Mouse (Mus musculus): ENCODE results near the gene Scn5a. TPM values are rescaled to one million over a fixed set of nuclear protein-coding genes. Genes with fewer than 3 reads are reported as not detected.

Gene Scn5a
- total and polyA plus RNA-seq, 3 experiments: 0.06 to 0.63 (median 0.10) TPM

DNA sequence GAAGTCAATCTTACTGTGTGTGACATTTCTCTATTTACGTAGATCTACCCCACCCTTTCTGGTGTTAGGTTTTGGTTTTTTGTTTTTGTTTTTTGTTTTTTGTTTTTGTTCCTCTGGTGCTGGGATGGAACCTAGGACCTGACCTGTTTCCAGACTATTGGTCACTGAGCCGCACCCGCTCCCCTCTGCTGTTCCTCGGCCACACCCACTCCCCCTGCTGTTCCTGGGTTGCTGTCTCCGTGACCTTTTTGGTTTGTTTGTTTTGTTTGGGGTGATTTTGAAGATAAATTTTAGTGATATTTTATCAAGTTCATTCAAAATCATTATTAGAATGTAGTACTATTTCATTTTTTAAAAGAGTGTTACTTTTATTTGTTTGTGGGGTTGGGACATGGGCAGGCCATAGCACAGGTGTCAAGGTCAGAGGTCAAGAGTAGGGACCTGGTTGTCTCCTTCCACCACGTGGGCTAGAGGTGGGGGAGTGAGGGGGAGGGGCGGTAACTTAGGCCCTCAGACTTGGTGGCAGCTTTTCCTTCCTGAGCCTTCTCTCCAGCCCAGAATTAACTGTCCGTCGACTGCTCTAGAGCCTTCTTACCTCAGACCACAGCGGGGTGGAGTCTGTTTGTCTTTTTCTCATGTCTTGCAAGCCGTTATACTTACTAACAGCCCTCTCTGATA is 73.7 kb downstream of the Scn5a start:
- DNase-seq: no peak

DNA sequence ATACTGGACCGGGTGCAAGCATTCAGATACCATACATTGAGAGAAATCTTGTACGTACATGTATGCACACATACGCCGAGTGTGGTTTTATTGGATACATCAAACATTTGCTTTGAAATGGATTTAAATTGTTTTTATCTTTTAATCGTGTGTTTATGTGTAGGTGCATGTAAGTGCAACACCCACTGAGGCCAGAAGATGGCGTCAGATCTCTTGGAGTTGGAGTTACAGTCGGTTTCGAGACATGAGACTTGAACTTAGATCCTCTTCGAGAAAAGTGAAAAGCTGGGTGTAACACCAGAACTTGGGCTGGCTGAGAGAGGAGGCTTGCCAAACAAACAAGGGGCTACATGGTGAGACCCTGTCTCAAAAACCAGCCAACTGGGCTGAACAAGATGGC is 75.2 kb downstream of the Scn5a start:
- DNase-seq: no peak

- no peak for DNase-seq
These were observed 79.9 kb downstream of the Scn5a start for GRCm38 (mm10) chr9:119498885-119499284.

- DNase-seq: no peak
These were observed 80.6 kb downstream of the Scn5a start for GRCm38 (mm10) chr9:119498247-119498607.

- no peak for DNase-seq
These were observed 81.1 kb downstream of the Scn5a start for GRCm38 (mm10) chr9:119497546-119498246.

GRCm38 (mm10) chr9:119496960-119497359 is 81.9 kb downstream of the Scn5a start:
- DNase-seq: no peak

DNA sequence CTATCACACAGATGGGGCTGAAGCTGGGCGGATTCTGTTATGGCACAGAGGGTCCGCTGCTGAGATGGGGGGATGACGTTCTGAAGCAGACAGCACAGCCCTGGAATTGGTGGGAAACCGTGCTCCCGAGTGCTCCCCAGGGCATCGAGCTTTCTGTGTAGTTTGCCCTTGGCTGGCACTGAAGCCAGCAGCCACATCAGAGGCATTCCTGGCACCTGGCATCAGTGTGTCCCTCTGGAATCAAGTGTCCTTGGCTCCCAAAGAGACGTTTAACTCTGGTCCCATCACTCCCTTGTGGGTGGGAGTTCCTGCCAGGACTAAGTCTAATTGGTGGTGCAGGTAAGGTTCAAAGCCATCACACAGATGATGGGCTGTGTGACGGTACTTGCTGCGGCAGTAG is 82.5 kb downstream of the Scn5a start:
- DNase-seq: no peak

DNA sequence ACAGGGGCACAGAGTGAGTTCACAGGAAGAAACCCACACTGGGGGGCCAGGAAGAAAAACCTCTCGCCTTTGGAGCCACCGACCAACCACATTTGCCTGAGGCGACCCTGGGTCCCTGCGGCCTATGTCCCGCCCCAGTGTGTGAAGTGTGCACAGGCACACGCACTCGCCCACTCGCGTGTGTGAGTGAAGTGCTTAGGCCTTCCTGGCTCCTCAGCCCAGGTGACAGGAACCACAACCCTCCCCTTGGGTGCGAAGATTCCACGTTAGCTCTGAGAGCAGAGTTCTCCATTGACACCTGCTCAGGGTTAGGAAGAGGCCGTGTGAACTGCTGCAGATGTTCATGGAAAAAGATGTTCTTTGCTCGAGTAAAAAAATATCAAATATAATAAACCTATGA is 93.9 kb downstream of the Scn5a start:
- no peak for DNase-seq

- no peak for DNase-seq
These were observed 94.4 kb downstream of the Scn5a start for GRCm38 (mm10) chr9:119484420-119484819.

- DNase-seq: peak; percentile 38
These were observed 95.1 kb downstream of the Scn5a start for GRCm38 (mm10) chr9:119483554-119484353.

DNA sequence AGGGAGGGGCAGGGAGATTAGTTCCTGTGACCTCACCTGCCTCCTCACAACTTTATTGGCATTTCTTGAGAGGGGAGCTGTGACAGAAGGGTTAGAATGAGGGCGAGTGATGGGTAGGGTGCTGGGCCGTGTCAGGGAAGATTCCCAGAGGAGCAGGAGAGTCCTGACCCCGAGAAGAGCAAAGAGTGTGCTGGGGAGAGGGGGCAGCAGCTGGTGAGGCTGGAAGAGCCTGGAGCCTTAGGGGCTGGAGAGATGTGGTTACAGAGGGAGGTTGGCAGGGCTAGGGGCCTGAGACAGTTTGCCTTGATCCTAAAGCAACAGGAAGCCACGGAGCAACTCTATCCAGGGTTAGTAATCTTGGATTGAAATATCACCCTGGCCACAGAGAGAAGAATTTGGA is 97.2 kb downstream of the Scn5a start:
- no peak for DNase-seq

- peak; percentile 80 for DNase-seq
These were observed 99.5 kb downstream of the Scn5a start for GRCm38 (mm10) chr9:119479297-119479696.

GRCm38 (mm10) chr9:119478345-119478744 is 100.5 kb downstream of the Scn5a start:
- DNase-seq: no peak

- no peak for DNase-seq
These were observed 101.1 kb downstream of the Scn5a start for GRCm38 (mm10) chr9:119477754-119478153.

DNA sequence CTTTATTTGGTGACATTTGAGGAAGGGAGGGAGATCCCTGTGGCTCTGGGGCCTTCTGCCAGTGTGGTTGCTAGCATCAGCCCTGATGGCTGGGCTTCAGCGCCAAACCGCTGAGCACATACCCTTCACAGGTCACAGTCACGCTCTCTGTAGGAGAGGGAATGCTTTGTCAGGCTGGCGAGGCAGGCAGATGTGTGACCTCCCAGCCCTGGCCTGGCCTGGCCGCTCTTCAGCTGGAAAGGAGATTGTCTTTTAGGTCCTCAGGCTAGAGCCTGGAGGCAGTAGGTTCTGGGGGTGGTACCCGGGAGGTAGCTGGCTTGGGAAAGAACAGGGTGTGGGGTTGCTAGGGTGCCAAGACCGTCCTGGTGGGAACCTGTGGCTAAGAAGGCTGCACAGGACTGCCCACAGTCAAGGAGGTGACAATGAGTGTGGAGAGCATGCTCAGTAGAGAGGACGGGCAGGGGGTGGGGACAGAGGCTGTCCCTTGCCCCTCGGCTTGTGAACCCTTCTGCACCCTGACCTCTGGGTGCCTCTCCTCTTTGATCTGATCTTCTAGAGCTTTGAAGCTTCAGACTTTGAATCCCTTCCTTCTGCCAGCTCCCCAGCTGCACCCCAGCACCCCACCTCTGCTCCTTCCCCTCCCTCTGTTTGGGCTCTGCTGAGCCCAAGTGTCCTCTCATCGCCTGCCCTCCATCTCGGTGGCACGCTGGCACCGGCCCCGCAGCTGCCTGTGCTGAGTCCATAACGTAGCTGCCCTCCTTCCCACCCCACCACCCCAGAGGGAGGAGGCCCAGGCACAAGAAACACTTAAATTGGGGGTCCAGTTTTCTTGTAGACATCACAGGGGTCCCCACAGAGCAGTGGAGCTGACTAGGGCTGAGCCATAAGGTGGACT is 103.9 kb downstream of the Scn5a start:
- DNase-seq: no peak

GRCm38 (mm10) chr9:119473608-119474164 is 105.1 kb downstream of the Scn5a start:
- no peak for DNase-seq

GRCm38 (mm10) chr9:119473011-119473410 is 105.8 kb downstream of the Scn5a start:
- DNase-seq: peak; percentile 20

DNA sequence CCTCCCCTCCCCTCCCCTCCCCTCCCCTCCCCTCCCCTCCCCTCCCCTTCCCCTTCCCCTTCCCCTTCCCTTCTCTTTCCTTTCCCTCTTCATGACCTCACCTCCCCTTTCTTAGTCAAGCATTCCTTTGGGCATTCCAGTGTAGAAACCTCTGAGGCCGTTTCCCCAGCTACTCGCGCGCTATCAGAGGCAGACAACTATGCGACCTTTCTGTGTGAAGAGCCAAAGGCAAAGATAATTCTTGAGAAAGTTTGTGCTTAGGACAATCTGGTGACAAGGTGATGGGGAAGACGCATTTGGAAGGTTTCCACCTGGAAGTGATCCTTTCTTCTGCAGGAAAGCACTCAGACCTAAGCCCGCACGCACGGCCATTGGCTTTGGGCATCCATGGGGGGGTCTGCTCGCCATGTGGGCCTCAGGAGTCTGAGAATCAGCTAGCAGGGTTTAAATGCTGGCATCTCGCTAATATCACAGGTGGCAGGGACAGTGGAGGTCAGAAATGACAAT is 106.4 kb downstream of the Scn5a start:
- DNase-seq: no peak

DNA sequence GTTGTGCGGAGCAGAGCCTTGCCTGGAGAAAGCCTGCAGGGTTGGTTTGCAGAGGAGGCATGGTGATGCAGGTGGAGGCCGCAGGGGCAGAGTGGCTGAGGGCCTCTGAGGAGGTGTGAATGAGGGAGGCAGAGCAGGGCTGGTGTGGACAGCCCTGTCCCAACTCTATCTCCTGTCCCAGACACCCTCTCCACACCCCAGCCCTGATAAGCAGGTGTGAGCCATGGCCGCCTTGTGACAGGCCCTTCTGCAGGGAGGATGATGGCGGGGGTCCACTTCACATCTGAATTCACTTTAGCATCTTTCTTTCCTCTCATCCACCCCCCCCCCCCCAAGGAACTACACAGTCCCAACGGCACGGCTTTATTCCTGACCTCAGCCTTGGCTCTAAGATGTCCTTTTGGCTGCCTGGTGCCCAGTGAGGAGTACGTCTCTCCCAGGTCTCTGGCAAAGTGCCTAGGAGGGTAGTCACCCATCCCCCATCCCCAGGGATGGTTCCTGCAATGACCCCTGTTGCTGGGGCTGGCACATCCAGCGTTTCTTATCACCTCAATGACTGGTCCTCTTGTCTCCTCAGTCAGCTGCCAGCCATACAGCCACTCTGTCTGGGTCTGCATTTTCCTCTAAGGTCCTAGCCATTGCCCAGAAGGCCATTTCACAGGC is 109.0 kb downstream of the Scn5a start:
- no peak for DNase-seq

DNA sequence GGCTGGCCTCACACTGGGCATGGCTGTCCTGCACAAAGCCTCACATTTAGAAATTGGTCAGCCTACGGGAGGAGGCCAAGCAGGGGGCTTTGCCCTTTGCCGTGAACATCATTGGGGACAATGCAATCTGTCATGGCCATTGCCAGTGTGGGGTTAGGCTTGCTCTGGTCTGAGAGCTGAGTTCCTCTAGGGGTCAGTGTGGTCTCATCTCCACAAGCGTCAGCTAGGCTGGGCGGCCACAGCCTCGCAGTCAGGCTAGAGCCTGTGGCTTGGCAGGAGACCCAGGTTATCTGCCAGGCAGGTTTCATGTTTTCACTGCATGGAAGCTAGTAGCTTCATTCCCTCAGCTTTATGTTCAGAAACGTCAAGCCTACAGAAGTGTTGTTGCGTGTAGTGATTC is 113.2 kb downstream of the Scn5a start:
- DNase-seq: peak; percentile 46

- no peak for DNase-seq
These were observed 113.8 kb downstream of the Scn5a start for GRCm38 (mm10) chr9:119465056-119465455.

All from adrenal gland, adult 2 months (tissue).